Comparison of ENCODE assay signal across 8 mouse cellular contexts in genomic region chr2:114654365-114655239, GRCm38 (mm10). TPM values are rescaled to one million over a fixed set of nuclear protein-coding genes. Genes with fewer than 3 reads are reported as not detected.
DNase-seq lines count a peak whose midpoint lies in the region; ATAC-seq lines count a peak whose summit lies in the region.

TSS of gene Dph6 (minus strand) at chr2:114654964.

- H3K27ac ChIP-seq in hindbrain, embryonic 15.5 days (replicated peaks), result peak within 1 kb of the TSS; percentile 94

- no peaks in the 10 kb centered on the region for H3K9me3 ChIP-seq in hindbrain, embryonic 15.5 days

- no peaks in the 10 kb centered on the region for H3K27me3 ChIP-seq in hindbrain, embryonic 15.5 days

- ATAC-seq in hindbrain, embryonic 15.5 days (ENCODE audit: low FRiP score, low read depth), result peak; percentile 98

- H3K4me3 ChIP-seq in hindbrain, embryonic 15.5 days, result peak within 1 kb of the TSS; percentile 72

- DNase-seq in T-cell, adult 2 months (ENCODE audit: low spot score), result peak; percentile 77
- DNase-seq in cerebellum, postnatal 36 days, result peak; percentile 87 to 89
- peak; percentile 88 to 89 for DNase-seq in frontal cortex, postnatal 36 days (ENCODE audit: low spot score in 2 of 2)
- peak; percentile 79 for DNase-seq in left cerebral cortex, adult 11 months (ENCODE audit: low spot score)
- DNase-seq in lung, postnatal 4 days, result peak; percentile 88 to 91
- peak; percentile 82 for DNase-seq in retina, postnatal 7 days (ENCODE audit: low read depth, low spot score)
- DNase-seq in urinary bladder, adult 2 months (ENCODE audit: low spot score), result peak; percentile 84

- under 1% methylated on average over 45 of the region's 45 CpGs for WGBS in hindbrain, embryonic 15.5 days

- peak within 1 kb of the TSS; percentile 70 for H3K9ac ChIP-seq in hindbrain, embryonic 15.5 days

- no peaks in the 10 kb centered on the region for H3K36me3 ChIP-seq in hindbrain, embryonic 15.5 days

- peak within 1 kb of the TSS; percentile 59 for H3K4me2 ChIP-seq in hindbrain, embryonic 15.5 days

- H3K4me1 ChIP-seq in hindbrain, embryonic 15.5 days (replicated peaks), result peaks cover 6% of the 10 kb centered on the region

RNA-seq across cellular contexts. Expression of gene Dph6, which starts in this region (rescaled TPM):
- 13.8 and 14.9 TPM in 2 replicates for polyA plus RNA-seq in hindbrain, embryonic 15.5 days (2015; fragmentation: Nextera tagmentation; extraction: Ambion mirVana)
- 15.8 and 16.2 TPM in 2 replicates for polyA plus RNA-seq in urinary bladder, adult 2 months (2012; rRNA removed)

Comparison
In these comparisons a context has a peak if more than half of its experiments do, and no peak if none do; other contexts are left out.
1. Peak in every context shown above with its lines: DNase-seq, ATAC-seq, H3K4me3 ChIP-seq and H3K27ac ChIP-seq.